Mouse (Mus musculus): ENCODE measurements around the gene Zdhhc19.

Gene Zdhhc19

DNA sequence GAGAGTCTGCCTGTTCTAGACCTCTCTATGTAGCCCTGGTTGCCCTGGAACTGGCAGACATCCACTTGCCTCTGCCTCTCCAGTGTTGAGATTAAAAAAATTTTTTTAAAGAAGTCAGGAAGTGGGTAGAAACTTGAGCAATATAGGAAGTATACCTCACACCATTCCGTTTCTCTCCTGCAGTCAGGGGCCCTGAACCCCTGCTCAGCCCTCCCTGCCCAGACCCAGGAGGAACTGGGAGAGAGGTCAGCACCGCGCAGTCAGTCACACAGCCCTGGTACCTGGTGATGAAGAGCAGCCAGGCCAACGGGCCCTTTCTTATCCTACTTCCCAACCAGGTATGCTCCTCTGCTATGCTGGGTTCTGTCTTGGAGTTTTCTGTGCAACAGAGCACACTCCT, 54.0 kb downstream of the Zdhhc19 start:
- no peak for DNase-seq (ENCODE audit: low read depth, low spot score)

DNA sequence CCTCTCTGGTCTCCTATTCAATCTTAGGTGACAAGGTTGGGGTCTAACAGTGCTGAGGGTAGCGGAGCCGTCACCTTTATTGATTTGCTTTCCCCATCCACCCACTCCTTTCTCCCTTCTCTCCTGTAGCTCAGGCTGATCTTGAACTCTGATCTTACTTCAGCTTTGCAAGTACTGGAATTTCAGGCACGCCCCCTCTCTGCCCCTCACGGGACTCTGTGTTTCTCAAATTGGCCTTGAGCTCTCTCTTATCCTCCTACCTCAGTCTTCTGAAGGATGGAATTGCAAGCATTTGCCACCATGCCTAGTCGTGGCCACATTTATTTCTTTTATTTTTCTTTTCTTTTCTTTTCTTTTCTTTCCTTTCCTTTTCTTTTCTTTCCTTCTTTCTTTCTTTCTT, 54.4 kb downstream of the Zdhhc19 start:
- DNase-seq (ENCODE audit: low read depth, low spot score): no peak

GRCm38 (mm10) chr16:32551346-32551747, 55.3 kb downstream of the Zdhhc19 start:
- no peak for DNase-seq (ENCODE audit: low read depth, low spot score)

DNA sequence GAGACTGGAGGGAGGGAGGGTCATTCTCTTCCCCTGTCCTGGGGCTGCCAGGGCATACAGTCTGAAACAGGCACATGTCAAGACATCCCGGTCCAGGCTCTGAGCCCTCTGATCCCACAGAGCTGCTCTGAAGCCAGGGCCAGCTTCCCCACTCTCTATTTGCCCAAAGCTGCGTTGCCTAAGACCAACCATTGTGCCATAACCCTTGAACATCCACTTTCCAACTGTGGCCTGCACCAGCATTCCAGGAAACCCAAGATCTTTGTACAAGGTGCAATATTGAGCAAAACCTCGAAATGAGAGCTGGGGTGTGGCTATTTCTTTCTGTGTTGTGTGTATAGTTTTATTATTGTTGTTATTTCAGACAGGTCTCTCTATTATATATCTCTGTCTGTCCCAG, 59.5 kb downstream of the Zdhhc19 start:
- no peak for DNase-seq (ENCODE audit: low read depth, low spot score)

DNA sequence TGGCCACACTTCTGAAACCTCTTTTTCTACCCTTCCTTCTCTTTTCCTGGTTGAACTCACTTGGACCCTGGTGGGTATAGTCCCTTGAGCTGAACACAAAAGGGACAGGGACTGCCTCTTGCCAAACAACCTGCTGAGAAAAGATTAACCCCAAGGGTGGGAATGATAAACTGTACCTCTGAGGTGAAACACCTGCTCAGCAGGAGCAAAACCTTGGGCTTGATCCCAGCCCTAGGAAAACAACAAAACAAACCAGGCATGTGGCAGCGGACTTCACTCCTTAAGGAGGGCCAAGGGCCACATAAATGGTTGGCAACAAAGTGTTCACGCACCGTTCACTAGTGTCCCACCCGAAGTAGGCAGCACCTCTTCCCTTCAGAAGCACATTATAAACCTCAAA, 63.4 kb downstream of the Zdhhc19 start:
- DNase-seq (ENCODE audit: low read depth, low spot score): no peak

DNA sequence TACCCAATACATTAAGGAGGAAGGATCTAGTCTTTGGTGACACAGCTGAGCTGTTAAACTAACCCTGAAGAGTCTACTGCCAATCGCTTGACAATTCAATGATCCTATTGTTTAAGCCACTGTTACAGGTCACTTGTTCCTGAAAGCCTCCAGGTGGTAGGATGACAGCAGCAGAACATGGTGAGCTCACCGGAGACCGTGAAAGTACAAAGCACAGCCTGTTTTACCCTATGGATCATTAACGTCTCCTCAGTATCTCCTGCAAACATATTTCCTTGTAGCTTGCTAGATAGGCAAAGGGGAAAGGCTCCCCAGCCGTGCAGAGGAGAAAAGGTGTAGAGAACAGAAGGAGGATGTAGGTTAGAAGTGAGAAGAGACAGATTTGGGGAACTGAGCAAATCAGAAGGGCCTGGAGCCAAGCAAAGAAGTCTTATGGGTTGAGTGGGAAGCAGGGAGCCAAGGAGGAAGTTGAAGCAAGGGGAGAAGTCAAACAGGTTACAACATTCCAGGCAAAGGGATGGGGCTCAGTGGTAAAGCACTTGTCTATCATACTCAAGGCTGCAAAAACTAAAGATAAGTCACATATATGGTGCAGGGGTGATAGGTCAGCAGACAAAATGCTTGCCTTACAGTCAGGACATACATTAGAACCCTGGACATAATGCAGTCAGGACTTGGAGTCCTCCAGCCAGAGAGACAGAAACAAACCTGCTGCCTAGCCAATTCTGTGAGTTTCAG, 67.2 kb downstream of the Zdhhc19 start:
- no peak for DNase-seq (ENCODE audit: low read depth, low spot score)

DNA sequence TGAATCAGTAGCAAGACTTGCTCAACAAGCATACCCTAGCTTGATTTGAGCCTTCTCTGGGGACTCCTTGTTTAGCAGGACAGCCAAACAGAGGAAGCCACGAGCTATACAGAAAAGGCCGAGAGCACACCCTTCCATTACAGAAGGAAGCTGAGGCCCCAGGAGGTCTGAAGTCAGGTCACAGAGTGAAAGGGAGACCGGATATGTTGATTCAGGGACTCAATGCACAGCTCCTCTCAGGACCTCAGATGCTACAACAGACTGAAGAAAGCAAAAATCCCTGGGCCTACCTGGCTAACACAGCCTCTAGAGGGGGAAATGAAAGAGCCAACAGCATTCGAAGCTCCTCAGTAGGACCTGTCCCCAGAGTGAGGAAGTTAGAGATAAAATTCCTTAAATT, 71.2 kb downstream of the Zdhhc19 start:
- no peak for DNase-seq (ENCODE audit: low read depth, low spot score)

DNA sequence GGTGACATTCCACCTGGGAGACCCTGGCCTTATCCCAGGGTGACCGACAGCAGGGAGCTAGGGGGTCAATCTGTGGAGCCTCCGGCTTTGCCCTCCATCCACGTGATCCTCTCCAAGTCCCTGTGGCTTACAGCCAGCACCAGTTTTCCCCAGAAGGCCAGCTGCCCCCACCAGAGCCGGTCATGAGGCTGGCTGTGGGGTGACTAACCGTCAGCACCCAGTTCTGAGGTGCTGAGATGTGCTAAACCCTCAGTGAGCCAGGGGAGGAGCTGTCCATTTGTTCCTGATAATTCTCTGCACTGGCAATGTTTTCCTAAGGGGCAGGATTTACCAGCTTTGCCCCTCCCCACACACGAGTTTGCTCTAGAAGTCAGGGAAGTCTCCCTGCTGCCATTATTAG, 72.3 kb downstream of the Zdhhc19 start:
- no peak for DNase-seq (ENCODE audit: low read depth, low spot score)

DNA sequence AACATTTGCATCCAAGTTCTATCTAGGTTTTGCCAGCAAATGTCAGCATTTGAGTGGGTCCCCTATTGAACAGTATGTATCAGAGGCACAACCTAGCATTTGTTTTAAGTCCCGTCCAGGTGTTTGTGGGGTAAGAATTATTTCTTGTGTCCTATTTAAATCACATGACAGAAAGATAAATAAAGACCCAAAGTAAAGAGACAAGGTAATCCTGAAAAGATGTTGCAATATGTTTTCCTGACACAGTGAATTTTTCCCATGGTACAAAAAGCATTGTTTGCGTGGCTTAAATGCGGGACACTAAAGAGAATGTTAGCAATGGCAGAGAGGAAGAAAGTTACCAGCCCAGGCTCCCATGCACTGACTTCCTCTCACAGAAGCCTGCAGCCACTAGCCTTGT, 74.0 kb downstream of the Zdhhc19 start:
- DNase-seq (ENCODE audit: low read depth, low spot score): no peak

DNA sequence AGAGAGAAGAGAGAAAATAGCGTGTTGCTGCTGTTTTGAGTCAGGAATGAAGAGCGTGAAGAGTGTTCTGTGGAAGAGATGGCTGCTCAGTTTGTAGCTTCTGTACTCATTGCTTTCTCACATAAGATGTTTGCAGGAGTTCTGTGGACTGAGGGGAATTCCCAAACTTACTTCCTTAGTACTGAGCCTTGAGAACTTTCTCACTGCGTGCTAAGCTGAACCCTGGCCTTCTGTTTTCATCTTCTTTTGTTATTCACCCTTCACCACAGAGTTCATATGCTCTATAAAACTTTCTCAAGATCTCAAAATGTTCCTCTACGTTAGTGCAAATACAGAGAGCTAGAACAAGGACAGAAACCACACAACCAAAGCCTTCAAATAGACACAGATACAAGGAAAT, 76.5 kb downstream of the Zdhhc19 start:
- no peak for DNase-seq (ENCODE audit: low read depth, low spot score)

- DNase-seq (ENCODE audit: low read depth, low spot score): no peak
These were observed 90.4 kb downstream of the Zdhhc19 start for GRCm38 (mm10) chr16:32586482-32586881.

DNA sequence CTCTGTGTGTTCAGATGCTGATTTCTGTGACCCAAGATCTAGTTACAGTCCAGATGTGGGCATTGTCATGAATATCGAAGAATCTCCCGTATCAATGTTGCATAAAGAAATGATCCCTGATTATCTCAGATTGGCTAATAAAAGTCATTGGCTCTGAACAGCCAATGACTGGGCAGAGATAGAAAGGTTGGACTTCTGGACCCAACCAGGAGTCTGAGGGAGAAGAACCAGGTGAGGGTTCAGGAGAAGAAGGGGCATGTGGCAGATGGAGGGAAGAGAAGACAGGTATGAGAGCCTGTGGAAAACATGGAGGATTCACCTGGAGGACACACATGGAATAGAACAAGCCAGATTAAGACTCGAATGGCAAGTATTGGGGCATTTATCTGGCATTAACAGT, 92.5 kb downstream of the Zdhhc19 start:
- DNase-seq (ENCODE audit: low read depth, low spot score): no peak

DNA sequence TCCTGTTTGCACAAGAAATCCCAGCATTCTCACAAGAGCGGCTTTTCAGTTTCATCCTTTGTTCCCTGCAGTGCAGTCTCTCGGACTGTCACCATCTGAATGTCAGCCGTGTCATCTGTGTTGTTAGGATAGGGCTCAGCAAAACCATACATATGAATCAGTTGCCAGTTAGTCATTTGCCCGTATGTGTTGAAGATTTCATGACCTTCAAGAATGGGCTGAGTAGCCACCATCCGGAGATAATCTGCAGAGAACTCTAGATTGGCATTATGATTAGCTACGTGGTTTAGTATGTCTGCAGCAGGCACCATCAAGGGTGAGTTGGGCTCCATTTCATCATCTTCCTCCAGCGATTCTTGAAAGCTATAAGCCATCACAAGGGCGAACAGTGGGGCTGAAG, 95.5 kb downstream of the Zdhhc19 start:
- DNase-seq (ENCODE audit: low read depth, low spot score): no peak

- DNase-seq (ENCODE audit: low read depth, low spot score): no peak
These were observed 97.3 kb downstream of the Zdhhc19 start for GRCm38 (mm10) chr16:32593283-32593805.

- DNase-seq (ENCODE audit: low read depth, low spot score): no peak
These were observed 97.9 kb downstream of the Zdhhc19 start for GRCm38 (mm10) chr16:32593916-32594315.

DNA sequence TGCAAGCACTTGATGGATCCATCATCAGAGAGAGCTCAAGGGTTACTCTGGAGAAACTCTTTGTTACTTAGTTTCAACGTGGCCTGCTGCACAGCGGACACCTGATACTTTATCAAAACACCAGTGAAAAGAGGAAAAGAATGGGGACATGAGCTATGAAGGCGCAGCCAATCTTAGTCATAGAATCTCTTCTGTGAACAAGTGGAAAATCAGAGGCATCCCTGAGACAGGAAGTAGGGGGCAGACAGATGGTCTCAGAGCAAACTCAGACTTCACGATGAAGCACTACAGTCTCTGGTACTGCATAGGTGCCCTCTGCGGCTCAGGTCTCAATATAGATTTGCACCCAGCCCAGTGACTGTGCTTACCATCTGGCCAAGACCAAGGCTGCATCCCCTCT, 98.6 kb downstream of the Zdhhc19 start:
- DNase-seq (ENCODE audit: low read depth, low spot score): no peak

DNA sequence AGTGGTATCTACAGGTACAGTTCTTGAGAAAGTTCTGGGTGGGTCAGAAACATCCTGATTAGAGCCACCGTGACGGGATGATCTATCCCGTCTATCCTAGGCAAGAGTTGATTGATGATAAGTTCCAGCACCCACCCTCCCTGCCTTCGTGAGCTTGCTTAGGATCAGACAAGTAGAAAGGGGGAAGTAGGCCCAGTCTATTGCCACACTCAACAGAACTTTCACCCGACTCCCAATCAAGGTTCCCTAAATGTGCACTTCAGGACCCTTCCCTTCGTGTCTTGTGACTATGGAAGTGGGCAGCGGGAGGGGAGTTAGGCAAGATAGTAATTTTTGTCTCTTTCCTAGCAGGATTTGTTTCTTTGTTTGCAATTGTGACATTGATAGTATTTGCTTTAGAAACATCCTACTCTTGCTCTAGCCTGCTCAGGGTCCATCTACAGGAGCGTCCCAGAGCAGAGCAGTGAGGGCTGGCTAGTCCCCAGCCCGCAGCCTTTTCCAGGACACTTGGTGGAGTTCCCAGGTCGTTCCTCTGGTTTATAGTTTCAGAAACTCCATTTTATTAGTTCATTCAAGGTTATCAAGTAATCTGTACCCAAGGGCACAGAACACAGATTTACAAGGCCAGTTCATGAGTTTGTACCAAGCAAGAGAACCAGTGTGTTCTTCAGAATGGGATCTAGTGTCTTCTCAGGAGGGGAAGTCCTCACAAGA, 99.2 kb downstream of the Zdhhc19 start:
- no peak for DNase-seq (ENCODE audit: low read depth, low spot score)

DNA sequence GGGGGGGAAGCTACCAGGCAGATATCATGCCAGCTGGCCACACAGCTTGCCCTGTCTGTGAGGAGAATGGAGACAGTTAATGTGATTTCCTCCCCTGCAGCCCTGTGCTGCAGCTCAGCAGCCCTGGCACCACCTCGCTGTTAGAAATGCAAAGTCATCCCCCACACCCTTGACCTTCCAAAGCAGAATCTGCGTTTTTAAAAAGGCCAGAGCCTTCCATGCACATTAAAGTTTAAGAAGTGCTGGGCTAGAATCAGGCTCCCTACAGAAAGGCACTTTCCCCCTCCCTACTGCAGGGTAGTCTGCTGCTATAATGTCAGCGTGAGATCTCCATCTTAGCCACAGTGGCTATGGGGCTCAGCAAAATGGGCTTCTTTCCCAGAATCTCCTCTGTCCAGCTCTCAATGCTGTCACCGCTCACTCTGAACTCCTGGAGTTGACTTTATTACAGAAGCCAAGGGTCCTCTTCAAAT, 101.9 kb downstream of the Zdhhc19 start:
- peak; percentile 75 for DNase-seq (ENCODE audit: low read depth, low spot score)

- DNase-seq (ENCODE audit: low read depth, low spot score): no peak
These were observed 103.1 kb downstream of the Zdhhc19 start for GRCm38 (mm10) chr16:32599151-32599550.

DNA sequence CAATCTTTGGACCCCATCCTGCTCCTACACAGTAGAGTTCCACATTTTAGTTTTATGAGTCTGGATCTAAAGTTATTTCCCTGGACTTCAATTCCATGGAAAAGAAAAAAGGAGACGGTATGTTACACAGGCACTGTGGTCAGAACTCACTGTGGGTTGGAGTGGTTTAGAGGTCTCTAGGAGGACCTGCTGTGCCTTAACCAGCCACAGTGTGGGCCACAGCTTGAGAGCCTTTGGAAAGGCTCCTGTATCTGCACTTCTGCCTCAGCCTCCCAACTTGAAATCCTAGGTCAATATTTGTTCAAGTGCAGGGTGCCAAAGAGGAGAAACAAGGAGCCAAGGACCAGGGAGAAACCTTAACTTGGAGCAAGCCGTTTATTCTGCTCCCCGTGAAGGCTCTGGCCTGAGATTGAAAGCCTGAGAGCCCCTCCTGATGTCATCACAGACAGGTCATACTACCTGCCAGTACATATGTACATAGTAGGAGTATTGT, 106.2 kb downstream of the Zdhhc19 start:
- DNase-seq (ENCODE audit: low read depth, low spot score): no peak

DNA sequence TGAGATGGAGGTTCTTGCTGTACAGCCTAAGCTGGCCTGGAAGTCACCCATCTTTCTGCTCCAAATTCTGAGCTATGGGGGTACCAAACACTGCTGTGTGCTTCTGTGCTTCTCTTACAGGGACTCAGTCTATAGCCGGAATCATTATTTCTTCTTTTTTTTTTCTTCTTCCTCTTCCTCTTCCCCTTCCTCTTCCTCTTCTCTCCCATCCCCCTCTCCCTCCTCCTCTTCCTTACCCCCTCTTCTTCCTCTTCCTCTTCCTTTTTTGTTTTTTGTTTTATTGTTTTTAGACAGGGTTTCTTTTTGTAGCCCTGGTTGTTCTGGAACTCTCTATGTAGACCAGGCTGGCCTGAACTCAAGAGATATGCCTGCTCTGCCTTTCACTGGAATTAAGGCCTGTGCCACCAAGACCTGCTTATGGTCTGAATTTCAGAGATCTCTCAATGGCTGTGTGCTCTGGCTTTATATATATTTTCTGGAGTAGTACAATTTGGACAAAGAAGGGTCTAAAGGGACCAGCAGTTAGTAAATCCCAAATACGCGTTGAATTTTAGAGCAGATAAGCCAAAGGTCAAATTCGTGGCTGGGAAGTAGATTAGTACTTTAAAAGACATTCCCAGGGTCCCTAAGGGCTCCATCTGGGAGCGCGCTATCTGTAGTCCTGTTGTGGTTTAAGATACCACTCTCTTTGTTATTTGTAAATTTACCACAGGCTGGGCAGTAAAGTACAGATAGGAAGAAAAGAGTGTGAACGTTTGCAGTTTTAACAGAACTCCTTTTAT, 111.7 kb downstream of the Zdhhc19 start:
- no peak for DNase-seq (ENCODE audit: low read depth, low spot score)

DNA sequence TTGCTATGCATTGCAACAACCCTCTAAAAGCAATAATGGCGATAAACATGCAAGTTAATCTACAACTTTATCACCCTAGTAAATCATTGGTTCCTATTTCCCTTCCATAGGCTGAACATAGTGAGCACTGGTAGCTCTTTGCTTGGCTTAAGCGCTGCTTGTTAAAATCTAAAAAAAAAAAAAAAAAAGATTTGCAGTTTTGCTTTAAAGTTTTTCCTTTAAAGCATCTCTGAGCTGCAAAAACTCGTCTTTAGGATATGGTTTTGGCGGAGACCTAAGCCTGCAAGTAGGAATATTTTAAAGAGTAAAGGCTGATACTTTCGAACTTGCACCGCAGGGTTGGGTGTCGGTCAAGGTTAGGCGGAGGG, 112.3 kb downstream of the Zdhhc19 start:
- DNase-seq (ENCODE audit: low read depth, low spot score): no peak

All from 3T3-L1 (cell line).